Mouse (Mus musculus): ENCODE measurements around the gene Tspan18. TPM values are rescaled to one million over a fixed set of nuclear protein-coding genes. Genes with fewer than 3 reads are reported as not detected.

The Tspan18 gene
- 24.9 and 31.2 TPM in 2 replicates for polyA plus RNA-seq (2015; fragmentation: Nextera tagmentation; extraction: Ambion mirVana)

- Histone ChIP-seq H3K36me3 (no peaks in the 10 kb centered on the region), H3K4me1 (replicated peaks) (peaks cover 47% of the 10 kb centered on the region), H3K9ac (replicated peaks) (peak within 1 kb of the TSS; percentile 88), H3K27me3 (peaks cover 8% of the 10 kb centered on the region), H3K4me3 (replicated peaks) (peak within 1 kb of the TSS; percentile 71), H3K9me3 (no peaks in the 10 kb centered on the region), H3K27ac (peak within 1 kb of the TSS; percentile 79), H3K4me2 (replicated peaks) (peak within 1 kb of the TSS; percentile 98)
- WGBS: under 1% methylated on average over 82 of the region's 95 CpGs
- ATAC-seq: peak; percentile 83
Observed at GRCm38 (mm10) chr2:93333817-93334731, at the start of gene Tspan18. Tspan18 (minus strand) TSS chr2:93334505.

GRCm38 (mm10) chr2:93383831-93384230, 49.5 kb upstream of the Tspan18 start:
- WGBS: 85% methylated on average over 5 of the region's 5 CpGs
- H3K4me3 ChIP-seq (replicated peaks): no peak overlapping the region
- no peaks in the 10 kb centered on the region for H3K9me3 ChIP-seq
- H3K27ac ChIP-seq: no peak overlapping the region
- H3K4me1 ChIP-seq (replicated peaks): 0 out of 2 replicates have a peak, but pooled peaks cover 9% of the 10 kb centered on the region
- no peak overlapping the region for H3K4me2 ChIP-seq (replicated peaks)
- ATAC-seq: no peak
- H3K36me3 ChIP-seq: no peaks in the 10 kb centered on the region
- no peaks in the 10 kb centered on the region for H3K27me3 ChIP-seq
- H3K9ac ChIP-seq (replicated peaks): no peak overlapping the region

DNA sequence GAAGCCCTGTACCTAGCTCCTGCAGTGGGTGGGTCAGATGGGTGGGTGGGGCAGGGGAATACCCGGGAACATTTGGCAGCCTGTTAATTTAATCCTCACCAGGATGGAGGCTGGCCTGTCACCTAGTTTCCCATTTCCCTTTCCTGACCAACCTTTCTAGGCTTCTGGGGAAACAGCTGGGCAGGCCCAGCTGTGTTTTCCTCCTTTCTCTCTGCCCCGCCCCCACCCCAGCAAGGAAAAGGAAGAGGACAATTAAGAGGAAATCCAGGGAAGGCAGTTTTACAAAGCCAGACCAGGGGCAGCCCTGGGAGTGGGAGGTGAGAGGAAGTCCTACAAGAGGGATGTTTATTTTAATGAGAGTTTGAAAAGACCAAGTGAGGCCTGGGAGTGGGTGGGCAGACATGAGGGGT, 46.4 kb upstream of the Tspan18 start:
- H3K9ac ChIP-seq (replicated peaks): no peak overlapping the region
- H3K4me1 ChIP-seq (replicated peaks): 0 out of 2 replicates have a peak, but pooled peaks cover 18% of the 10 kb centered on the region
- no peak overlapping the region for H3K4me2 ChIP-seq (replicated peaks)
- no peaks in the 10 kb centered on the region for H3K36me3 ChIP-seq
- H3K27ac ChIP-seq: no peak overlapping the region
- no peak for ATAC-seq
- no peak overlapping the region for H3K4me3 ChIP-seq (replicated peaks)
- H3K27me3 ChIP-seq: no peaks in the 10 kb centered on the region
- 31% methylated on average over 2 of the region's 2 CpGs for WGBS
- no peaks in the 10 kb centered on the region for H3K9me3 ChIP-seq

DNA sequence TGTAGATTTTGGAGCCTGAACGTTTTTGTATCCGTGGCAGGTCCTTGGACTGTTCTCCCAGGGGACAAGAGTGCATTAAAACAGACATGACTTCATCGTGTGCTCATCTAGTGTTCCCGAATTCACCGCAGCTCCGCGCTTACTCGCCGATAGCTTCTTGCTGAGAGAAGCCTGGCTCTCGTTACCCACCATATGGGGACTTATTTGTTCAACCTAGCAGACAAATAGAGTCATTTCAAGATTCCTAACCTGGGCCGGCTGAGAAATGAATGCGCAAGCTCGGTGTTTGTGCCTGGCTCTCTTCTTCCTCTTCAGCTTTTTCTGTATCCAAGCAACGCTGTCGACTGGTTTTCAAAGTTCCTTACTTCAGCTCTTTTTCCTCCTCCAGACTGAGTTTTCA, 43.5 kb upstream of the Tspan18 start:
- H3K36me3 ChIP-seq: no peaks in the 10 kb centered on the region
- no peak overlapping the region for H3K27ac ChIP-seq
- no peak overlapping the region for H3K9ac ChIP-seq (replicated peaks)
- ATAC-seq: no peak
- H3K27me3 ChIP-seq: no peaks in the 10 kb centered on the region
- no peak overlapping the region for H3K4me3 ChIP-seq (replicated peaks)
- WGBS: 64% methylated on average over 15 of the region's 15 CpGs
- 0 out of 2 replicates have a peak, but pooled peaks cover 13% of the 10 kb centered on the region for H3K4me1 ChIP-seq (replicated peaks)
- no peaks in the 10 kb centered on the region for H3K9me3 ChIP-seq
- no peak overlapping the region for H3K4me2 ChIP-seq (replicated peaks)

DNA sequence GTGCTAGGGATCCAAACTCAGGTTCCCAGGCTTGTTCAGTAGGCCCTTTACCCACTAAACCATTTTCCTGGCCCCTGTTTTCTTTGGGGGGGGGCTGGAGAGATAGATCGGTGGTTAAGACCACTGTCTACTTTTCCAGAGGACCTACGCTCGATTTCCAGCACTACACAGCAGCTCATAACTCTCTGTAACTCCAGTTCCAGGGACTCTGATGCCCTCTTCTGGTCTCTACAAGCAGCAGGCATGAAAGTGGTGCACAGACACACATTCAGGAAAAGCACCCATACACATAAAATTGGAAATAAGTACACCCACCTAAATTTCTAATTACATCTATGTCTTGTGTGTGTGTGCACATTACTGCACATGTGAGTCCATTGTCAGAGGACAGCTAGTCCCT, 42.9 kb upstream of the Tspan18 start:
- no peaks in the 10 kb centered on the region for H3K9me3 ChIP-seq
- no peak overlapping the region for H3K27ac ChIP-seq
- 95% methylated on average over 3 of the region's 3 CpGs for WGBS
- no peaks in the 10 kb centered on the region for H3K36me3 ChIP-seq
- H3K4me1 ChIP-seq (replicated peaks): peaks cover 14% of the 10 kb centered on the region; the same call in 1 of the 2 replicates
- H3K4me3 ChIP-seq (replicated peaks): no peak overlapping the region
- H3K4me2 ChIP-seq (replicated peaks): no peak overlapping the region
- H3K9ac ChIP-seq (replicated peaks): no peak overlapping the region
- no peak for ATAC-seq
- H3K27me3 ChIP-seq: no peaks in the 10 kb centered on the region

DNA sequence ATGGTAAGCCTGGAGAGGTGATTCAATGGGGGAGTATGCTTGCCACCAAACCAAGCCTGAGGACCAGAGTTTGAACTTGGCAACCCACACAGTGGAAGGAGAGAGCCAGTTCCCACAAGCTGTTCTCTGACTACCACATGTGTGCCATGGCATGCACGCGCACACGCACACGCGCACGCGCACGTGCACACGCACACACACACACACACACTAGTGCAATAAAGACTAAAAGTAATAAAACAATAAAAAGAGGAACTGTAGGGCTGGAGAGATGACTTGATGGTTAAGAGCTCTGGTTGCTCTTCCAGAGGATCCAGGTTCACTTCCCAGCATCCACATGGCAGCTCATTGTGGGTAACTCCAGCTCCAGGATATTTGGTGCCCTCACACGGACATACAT, 38.6 kb upstream of the Tspan18 start:
- Histone ChIP-seq H3K27me3 (no peaks in the 10 kb centered on the region), H3K4me2 (replicated peaks) (no peak overlapping the region), H3K9me3 (no peaks in the 10 kb centered on the region), H3K9ac (replicated peaks) (no peak overlapping the region), H3K27ac (no peak overlapping the region), H3K4me1 (replicated peaks) (peaks cover 19% of the 10 kb centered on the region), H3K4me3 (replicated peaks) (no peak overlapping the region), H3K36me3 (no peaks in the 10 kb centered on the region)
- ATAC-seq: no peak
- WGBS: 95% methylated on average over 10 of the region's 10 CpGs

DNA sequence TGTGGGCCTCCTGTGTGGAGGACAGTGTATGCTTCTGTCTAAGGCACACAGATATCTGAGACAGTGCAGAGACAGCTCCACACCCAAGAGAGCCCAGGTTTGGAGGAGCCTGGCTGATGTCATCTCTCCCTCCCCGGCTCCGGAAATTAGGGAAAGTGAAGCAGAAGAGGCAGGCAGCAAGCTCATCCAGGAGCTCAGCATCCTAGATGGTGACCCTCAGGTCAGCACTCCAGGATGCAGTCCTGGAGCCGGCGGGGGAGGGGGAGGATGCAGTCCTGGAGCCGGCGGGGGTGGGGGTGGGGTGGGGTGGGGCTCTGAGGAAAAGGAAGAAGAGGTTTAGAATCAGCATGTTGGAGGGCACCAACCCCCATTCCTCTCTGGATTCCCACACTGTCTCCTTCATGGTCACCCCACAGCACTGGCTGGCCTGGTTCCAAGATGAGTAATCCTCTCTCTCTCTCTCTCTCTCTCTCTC, 37.8 kb upstream of the Tspan18 start:
- no peaks in the 10 kb centered on the region for H3K9me3 ChIP-seq
- no peak for ATAC-seq
- H3K4me1 ChIP-seq (replicated peaks): peaks cover 20% of the 10 kb centered on the region
- no peaks in the 10 kb centered on the region for H3K36me3 ChIP-seq
- WGBS: 32% methylated on average over 4 of the region's 6 CpGs
- no peaks in the 10 kb centered on the region for H3K27me3 ChIP-seq
- no peak overlapping the region for H3K4me3 ChIP-seq (replicated peaks)
- H3K9ac ChIP-seq (replicated peaks): no peak overlapping the region
- no peak overlapping the region for H3K4me2 ChIP-seq (replicated peaks)
- no peak overlapping the region for H3K27ac ChIP-seq

DNA sequence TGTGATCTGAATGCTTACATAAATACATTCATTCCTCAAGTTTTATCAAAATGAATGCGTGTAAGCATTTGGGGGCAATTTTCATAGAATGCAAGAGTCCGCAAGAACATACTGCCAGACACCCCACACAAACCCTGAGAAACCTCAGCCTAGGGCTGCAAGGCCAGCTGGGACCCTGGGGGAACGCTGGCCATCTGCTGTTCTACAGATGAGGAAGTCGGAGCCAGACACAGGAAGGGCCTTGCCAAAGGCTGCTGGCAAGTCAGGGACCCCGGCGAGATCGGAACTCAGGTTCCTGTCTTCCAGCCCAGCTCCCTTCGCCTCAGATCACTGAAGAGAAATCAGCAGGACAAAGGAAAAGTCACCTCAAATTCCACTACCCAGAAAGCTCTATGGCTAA, 34.6 kb upstream of the Tspan18 start:
- no peak for ATAC-seq
- Histone ChIP-seq H3K4me1 (replicated peaks) (peaks cover 20% of the 10 kb centered on the region), H3K9me3 (no peaks in the 10 kb centered on the region), H3K27ac (no peak overlapping the region), H3K4me2 (replicated peaks) (no peak overlapping the region), H3K4me3 (replicated peaks) (no peak overlapping the region), H3K36me3 (no peaks in the 10 kb centered on the region), H3K9ac (replicated peaks) (no peak overlapping the region), H3K27me3 (0 out of 2 replicates have a peak, but pooled peaks cover 7% of the 10 kb centered on the region)
- 79% methylated on average over 8 of the region's 8 CpGs for WGBS

DNA sequence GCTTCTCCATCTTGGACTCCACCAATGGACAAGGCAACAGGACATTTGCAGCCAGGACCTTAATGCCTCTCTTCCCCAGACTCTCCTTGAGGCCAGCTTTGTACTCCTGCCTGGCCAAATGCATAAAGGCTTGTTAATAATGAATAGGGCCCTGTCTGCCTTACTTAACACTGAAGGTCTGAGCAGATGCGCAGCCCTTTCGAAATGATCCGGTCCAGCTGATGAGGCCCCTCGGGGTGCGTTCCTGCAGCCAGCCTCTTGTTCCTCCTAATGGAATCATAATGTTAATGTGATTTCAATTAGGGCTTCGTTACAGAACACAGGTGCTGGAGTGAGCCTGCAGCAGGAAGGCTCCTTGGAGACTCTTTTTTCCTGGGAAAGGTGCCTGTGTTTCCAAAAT, 33.7 kb upstream of the Tspan18 start:
- Histone ChIP-seq H3K27me3 (0 out of 2 replicates have a peak, but pooled peaks cover 7% of the 10 kb centered on the region), H3K36me3 (no peaks in the 10 kb centered on the region), H3K4me2 (replicated peaks) (no peak overlapping the region), H3K9me3 (no peaks in the 10 kb centered on the region), H3K27ac (no peak overlapping the region), H3K4me3 (replicated peaks) (no peak overlapping the region), H3K9ac (replicated peaks) (no peak overlapping the region), H3K4me1 (replicated peaks) (peaks cover 20% of the 10 kb centered on the region)
- ATAC-seq: peak; percentile 77
- 35% methylated on average over 6 of the region's 6 CpGs for WGBS

DNA sequence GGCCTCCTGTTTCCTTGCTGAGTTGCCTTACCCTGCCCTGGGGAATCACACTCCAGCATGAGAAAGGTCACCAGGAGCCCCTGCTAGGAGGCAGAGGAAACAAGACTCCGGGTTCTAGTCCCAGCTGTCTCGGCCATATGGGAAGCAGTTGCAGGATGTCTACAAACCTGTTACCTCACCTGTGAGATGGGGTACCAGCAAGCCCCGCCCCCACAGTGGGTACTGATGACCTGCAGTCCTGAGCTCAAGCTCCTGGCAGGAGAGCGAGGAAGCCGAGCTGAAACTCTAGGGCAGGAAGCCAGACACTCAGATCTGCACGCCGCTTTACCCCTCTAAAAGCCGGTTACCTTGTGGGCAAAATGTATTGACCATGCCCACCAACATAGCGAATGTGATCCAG, 31.1 kb upstream of the Tspan18 start:
- H3K36me3 ChIP-seq: no peaks in the 10 kb centered on the region
- peaks cover 14% of the 10 kb centered on the region for H3K4me1 ChIP-seq (replicated peaks)
- no peak overlapping the region for H3K27ac ChIP-seq
- WGBS: 78% methylated on average over 9 of the region's 9 CpGs
- no peak overlapping the region for H3K9ac ChIP-seq (replicated peaks)
- H3K4me3 ChIP-seq (replicated peaks): no peak overlapping the region
- no peaks in the 10 kb centered on the region for H3K9me3 ChIP-seq
- 0 out of 2 replicates have a peak, but pooled peaks cover 7% of the 10 kb centered on the region for H3K27me3 ChIP-seq
- H3K4me2 ChIP-seq (replicated peaks): no peak overlapping the region
- ATAC-seq: no peak

- no peak overlapping the region for H3K4me3 ChIP-seq (replicated peaks)
- H3K27ac ChIP-seq: no peak overlapping the region
- no peak for ATAC-seq
- 71% methylated on average over 2 of the region's 2 CpGs for WGBS
- 0 out of 2 replicates have a peak, but pooled peaks cover 7% of the 10 kb centered on the region for H3K27me3 ChIP-seq
- peaks cover 14% of the 10 kb centered on the region for H3K4me1 ChIP-seq (replicated peaks)
- no peak overlapping the region for H3K4me2 ChIP-seq (replicated peaks)
- H3K9ac ChIP-seq (replicated peaks): no peak overlapping the region
- H3K9me3 ChIP-seq: no peaks in the 10 kb centered on the region
- H3K36me3 ChIP-seq: no peaks in the 10 kb centered on the region
Observed at GRCm38 (mm10) chr2:93364951-93365350, 30.6 kb upstream of the Tspan18 start.

DNA sequence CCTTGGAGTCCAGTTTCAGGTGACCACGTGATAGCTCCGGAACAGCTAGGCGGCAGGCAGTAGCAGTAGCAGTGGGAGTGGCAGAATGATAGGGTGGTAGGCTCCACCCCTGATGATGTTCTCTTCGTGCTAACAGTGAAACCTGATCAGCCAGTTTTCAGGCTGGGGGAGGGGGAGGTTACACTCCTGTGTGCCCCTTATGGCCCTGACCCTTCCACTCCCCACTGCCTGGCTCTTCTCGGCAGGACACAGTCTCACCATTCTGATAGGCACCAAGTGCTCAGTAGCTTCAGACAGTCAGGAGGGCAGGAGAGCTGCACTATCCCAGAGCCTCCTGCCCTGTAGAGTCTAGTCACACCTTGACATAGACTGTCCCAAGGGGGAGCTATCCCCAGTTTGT, 27.1 kb upstream of the Tspan18 start:
- Histone ChIP-seq H3K9ac (replicated peaks) (no peak overlapping the region), H3K4me1 (replicated peaks) (no peaks in the 10 kb centered on the region), H3K4me2 (replicated peaks) (no peak overlapping the region), H3K27me3 (0 out of 2 replicates have a peak, but pooled peaks cover 4% of the 10 kb centered on the region), H3K4me3 (replicated peaks) (no peak overlapping the region), H3K36me3 (no peaks in the 10 kb centered on the region), H3K27ac (no peak overlapping the region), H3K9me3 (no peaks in the 10 kb centered on the region)
- ATAC-seq: no peak
- 45% methylated on average over 5 of the region's 5 CpGs for WGBS

All from midbrain, embryonic 13.5 days (tissue).